Mouse (Mus musculus) embryonic fibroblast, embryonic 13.5 days (primary cell): ENCODE measurements around the gene Txndc17.

Source experiments
- CTCF ChIP-seq: IDR thresholded peaks from 2 replicates; pipeline ENCODE4 v1.5.1; 2011; ENCODE audit warnings: mild to moderate bottlenecking, control low read depth, low read length, moderate library complexity, borderline replicate concordance; ENCODE audit not compliant: insufficient read depth
- POLR2A ChIP-seq: IDR thresholded peaks from 2 replicates; pipeline ENCODE4 v1.6.1; 2011; ENCODE audit warnings: low read depth, mild to moderate bottlenecking, control low read depth, low read length, moderate library complexity

- TF ChIP-seq CTCF, result no peak
- no peak for TF ChIP-seq POLR2A
Observed at GRCm38 (mm10) chr11:72190857-72191256, 16.5 kb upstream of the Txndc17 start.
